Comparison of ENCODE assay signal across 11 mouse cellular contexts in the genomic region with DNA sequence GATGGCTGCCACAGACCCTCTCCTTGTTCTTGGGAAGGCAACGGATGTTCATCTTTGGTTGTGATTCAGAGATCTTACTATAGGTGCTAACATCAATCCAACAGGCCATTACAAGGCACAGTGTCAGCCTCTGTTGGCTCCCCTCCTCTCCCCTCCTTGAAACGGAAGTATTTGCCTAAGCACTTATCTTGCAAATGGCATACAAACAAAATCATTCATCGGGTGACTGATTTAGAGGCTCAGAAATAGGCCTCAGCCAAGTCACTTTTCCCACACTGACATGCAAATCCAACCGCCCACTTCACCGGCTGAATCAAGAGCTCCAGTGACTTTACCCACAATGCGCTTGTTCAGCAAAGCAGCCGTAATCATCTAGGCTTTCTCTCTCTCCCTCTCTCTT. TPM values are rescaled to one million over a fixed set of nuclear protein-coding genes. Genes with fewer than 3 reads are reported as not detected.
DNase-seq lines count a peak whose midpoint lies in the region; TF ChIP-seq lines count a peak whose summit lies in the region.
"Had no signal": no experiment of that assay in that cellular context is flagged by ENCODE, and none has a peak within 500 bp of the region (broad histone marks: within the 10 kb centered on the region; RNA-seq: fewer than 3 reads in every experiment).

No protein-coding gene starts in this region.

- 44% methylated on average over 7 of the region's 7 CpGs for WGBS in heart, adult 2 months

- peak; percentile 56 to 82 for DNase-seq in layer of hippocampus, adult 18-20 months (ENCODE audit: low spot score in 2 of 2)
- no peak for DNase-seq in layer of hippocampus, postnatal 25 days (ENCODE audit: extremely low spot score in 1 of 2, low spot score in 1 of 2)
- DNase-seq in MEL (ENCODE audit: low read depth, low spot score): peak; percentile 89
- DNase-seq in left cerebral cortex, adult 18-20 months (ENCODE audit: low spot score in 2 of 2): peak; percentile 68 to 70
- DNase-seq in right cerebral cortex, postnatal 14 days: peak; percentile 38
- DNase-seq in heart, adult 2 months: no peak
- no peak for DNase-seq in adrenal gland, postnatal 14 days
- DNase-seq in thymus, postnatal 4 days: no peak
- DNase-seq: cerebellum, adult 11-12 months had no signal

- TF ChIP-seq RAD21 in MEL (IDR thresholded peaks at IDR 0.05; ENCODE audit: low read depth, low read length): no peak

- H3K27me3 ChIP-seq in MEL (ENCODE audit: control insufficient read depth in 1 of 2, insufficient read depth in 2 of 2, low read length in 2 of 2): no peaks in the 10 kb centered on the region
- H3K27me3 ChIP-seq in heart, adult 2 months (ENCODE audit: control insufficient read depth, insufficient read depth, low read length): no peaks in the 10 kb centered on the region; the same call in 1 of the 2 replicates
- H3K27me3 ChIP-seq: neural tube, embryonic 12.5 days; stomach, embryonic 15.5 days had no signal

- H3K4me1 ChIP-seq in MEL (ENCODE audit: control insufficient read depth in 1 of 2, insufficient read depth in 2 of 2, low read length in 2 of 2): peaks cover 17 to 29% of the 10 kb centered on the region in 2 experiments
- H3K4me1 ChIP-seq in heart, adult 2 months (ENCODE audit: control insufficient read depth, insufficient read depth, low read length): no peaks in the 10 kb centered on the region
- H3K4me1 ChIP-seq: neural tube, embryonic 12.5 days; stomach, embryonic 15.5 days had no signal

- no peak for TF ChIP-seq CTCF in MEL (IDR thresholded peaks at IDR 0.05 in 2 of 3, conservative IDR thresholded peaks at IDR 0.05 in 1 of 3; ENCODE audit: control insufficient read depth in 1 of 3, insufficient read depth in 1 of 3, low read depth in 2 of 3, low read length in 3 of 3, poor library complexity in 1 of 3, severe bottlenecking in 1 of 3)
- no peak for TF ChIP-seq CTCF in heart, adult 2 months (IDR thresholded peaks at IDR 0.05)

- peaks cover 0 to 21% of the 10 kb centered on the region in 2 experiments; a peak in 2 of 4 replicates for H3K36me3 ChIP-seq in MEL (ENCODE audit: control insufficient read depth in 1 of 2, insufficient read depth in 2 of 2, low read length in 2 of 2)
- H3K36me3 ChIP-seq in heart, adult 2 months (ENCODE audit: control insufficient read depth, insufficient read depth, low read length): no peaks in the 10 kb centered on the region
- H3K36me3 ChIP-seq: neural tube, embryonic 12.5 days; stomach, embryonic 15.5 days had no signal

- H3K9me3 ChIP-seq in MEL (replicated peaks; ENCODE audit: insufficient read depth, low read length): no peaks in the 10 kb centered on the region
- H3K9me3 ChIP-seq: neural tube, embryonic 12.5 days; stomach, embryonic 15.5 days had no signal

- intact Hi-C loops in heart, adult 2 months (cut with DNase I): no loop called here

- no peaks in the 10 kb centered on the region for H3K79me2 ChIP-seq in MEL (ENCODE audit: control insufficient read depth, insufficient read depth, low read length, poor library complexity)
- H3K79me2 ChIP-seq in heart, adult 2 months (replicated peaks; ENCODE audit: control insufficient read depth, insufficient read depth, low read length): no peaks in the 10 kb centered on the region

- TF ChIP-seq EP300 in MEL (IDR thresholded peaks at IDR 0.05; ENCODE audit: low read depth in 1 of 2, low read length in 2 of 2): peak; percentile 69 to 71
- no peak for TF ChIP-seq EP300 in heart, adult 2 months (IDR thresholded peaks at IDR 0.05; ENCODE audit: insufficient read depth, low read depth, low read length)

- H3K9ac ChIP-seq in MEL (ENCODE audit: control insufficient read depth, low read depth, low read length, poor library complexity, severe bottlenecking): peak overlapping the region; percentile 29
- H3K9ac ChIP-seq in heart, adult 2 months (ENCODE audit: low read depth, low read length): no peak overlapping the region
- H3K9ac ChIP-seq: neural tube, embryonic 12.5 days; stomach, embryonic 15.5 days had no signal

- H3K27ac ChIP-seq in MEL (ENCODE audit: control insufficient read depth, low read depth, low read length): peak overlapping the region; percentile 79
- H3K27ac ChIP-seq in heart, adult 2 months: no peak overlapping the region
- H3K27ac ChIP-seq: neural tube, embryonic 12.5 days; stomach, embryonic 15.5 days had no signal

- peak overlapping the region; percentile 0 to 15; a peak in 2 of 4 replicates for H3K4me3 ChIP-seq in MEL (ENCODE audit: control insufficient read depth in 1 of 2, insufficient read depth in 1 of 2, low read depth in 2 of 2, low read length in 2 of 2)
- no peak overlapping the region for H3K4me3 ChIP-seq in heart, adult 2 months
- H3K4me3 ChIP-seq: neural tube, embryonic 12.5 days; stomach, embryonic 15.5 days had no signal

- no peak for TF ChIP-seq POLR2A in MEL (IDR thresholded peaks at IDR 0.05; ENCODE audit: control insufficient read depth in 1 of 2, insufficient read depth in 1 of 2, low read depth in 1 of 2, low read length in 2 of 2, poor library complexity in 1 of 2)
- no peak for TF ChIP-seq POLR2A in heart, adult 2 months (IDR thresholded peaks at IDR 0.05; ENCODE audit: insufficient read depth, low read depth, low read length)

TF ChIP-seq in MEL, 35 proteins besides CTCF, POLR2A, EP300 and RAD21 (continues in another document):
- peak; percentile 71; the same call in 1 of the 2 replicates for TF ChIP-seq BHLHE40 (IDR thresholded peaks at IDR 0.05; ENCODE audit: borderline replicate concordance, low read depth, low read length)
- peak; percentile 59; the same call in 1 of the 2 replicates for TF ChIP-seq MAZ (IDR thresholded peaks at IDR 0.05; ENCODE audit: low read depth, low read length)
- TF ChIP-seq MAFK (IDR thresholded peaks at IDR 0.05; ENCODE audit: borderline replicate concordance, low read depth, low read length): no peak
- peak; percentile 88 for TF ChIP-seq ETS1 (IDR thresholded peaks at IDR 0.05; ENCODE audit: low read depth, low read length)
- no peak for TF ChIP-seq MYC (IDR thresholded peaks at IDR 0.05; ENCODE audit: low read depth, low read length)
- no peak for TF ChIP-seq NRF1 (IDR thresholded peaks at IDR 0.05; ENCODE audit: insufficient read depth, low read depth, low read length, poor library complexity, severe bottlenecking)
- peak; percentile 75 for TF ChIP-seq GATA1 (IDR thresholded peaks at IDR 0.05; ENCODE audit: low read depth, low read length)
- peak; percentile 71 for TF ChIP-seq SIN3A (IDR thresholded peaks at IDR 0.05; ENCODE audit: low read length)
- TF ChIP-seq JUND (IDR thresholded peaks at IDR 0.05; ENCODE audit: low read depth, low read length): no peak
- peak; percentile 53; the same call in 1 of the 2 replicates for TF ChIP-seq HCFC1 (IDR thresholded peaks at IDR 0.05; ENCODE audit: low read depth, low read length)
- peak; percentile 91 for TF ChIP-seq RCOR1 (IDR thresholded peaks at IDR 0.05; ENCODE audit: low read depth, low read length)
- TF ChIP-seq USF1 (IDR thresholded peaks at IDR 0.05; ENCODE audit: low read depth, low read length): no peak
- TF ChIP-seq CHD2 (IDR thresholded peaks at IDR 0.05; ENCODE audit: low read length): no peak
- TF ChIP-seq MEF2A (IDR thresholded peaks at IDR 0.05; ENCODE audit: extremely low read depth, insufficient replicate concordance, low read depth, low read length, poor library complexity, severe bottlenecking): no peak
- TF ChIP-seq ZMIZ1 (IDR thresholded peaks at IDR 0.05; ENCODE audit: low read depth, low read length): no peak
- no peak for TF ChIP-seq E2F4 (IDR thresholded peaks at IDR 0.05; ENCODE audit: borderline replicate concordance, low read depth, low read length)
- TF ChIP-seq ZC3H11A (IDR thresholded peaks at IDR 0.05; ENCODE audit: low read depth, low read length): no peak
- peak; percentile 56 for TF ChIP-seq TCF12 (IDR thresholded peaks at IDR 0.05; ENCODE audit: low read depth, low read length)
- no peak for TF ChIP-seq UBTF (IDR thresholded peaks at IDR 0.05; ENCODE audit: borderline replicate concordance, insufficient read depth, low read depth, low read length)
- peak; percentile 66; the same call in 1 of the 2 replicates for TF ChIP-seq TBP (IDR thresholded peaks at IDR 0.05; ENCODE audit: low read depth, low read length)
- TF ChIP-seq CHD1 (IDR thresholded peaks at IDR 0.05; ENCODE audit: low read depth, low read length): no peak
- peak; percentile 24; the same call in 1 of the 2 replicates for TF ChIP-seq NELFE (IDR thresholded peaks at IDR 0.05; ENCODE audit: low read depth, low read length)
- TF ChIP-seq MYB (IDR thresholded peaks at IDR 0.05; ENCODE audit: low read depth, low read length): no peak
- no peak for TF ChIP-seq ZKSCAN1 (IDR thresholded peaks at IDR 0.05; ENCODE audit: low read depth, low read length)
- TF ChIP-seq POLR2AphosphoS2 (IDR thresholded peaks at IDR 0.05; ENCODE audit: low read length): no peak
- 0 out of 2 replicates have a peak, but pooled peaks have one; percentile 9 for TF ChIP-seq ELF1 (IDR thresholded peaks at IDR 0.05; ENCODE audit: low read depth, low read length)
- no peak for TF ChIP-seq POLR2AphosphoS5 (IDR thresholded peaks at IDR 0.05; ENCODE audit: borderline replicate concordance, low read depth, low read length)
- TF ChIP-seq GABPA (IDR thresholded peaks at IDR 0.05; ENCODE audit: low read depth, low read length): no peak

RNA-seq across cellular contexts. Expression of a gene that starts 16.7 kb away (rescaled TPM):
- 10 to 100 TPM; 12.8 to 18.5 TPM for total RNA-seq in layer of hippocampus, adult 18-20 months (2021)
- total RNA-seq in layer of hippocampus, postnatal 25 days (2021): 10 to 100 TPM; 17.4 to 17.8 TPM
- total RNA-seq in MEL (2012; rRNA removed): 1.1 and 1.7 TPM in 2 replicates
- polyA plus RNA-seq in MEL (2012; ENCODE audit: insufficient read depth in 1 of 2, insufficient read length in 2 of 2, low read depth in 1 of 2, low replicate concordance in 2 of 2, missing spikeins in 1 of 2): 1 to 10 TPM in 1 of 2 experiments, not detected in 1; 2.3 TPM
- 10 to 100 TPM; 10.8 to 11.6 TPM for total RNA-seq in left cerebral cortex, adult 18-20 months (2021)
- 1 to 10 TPM; 1.8 to 3.7 TPM for total RNA-seq in heart, adult 2 months (2021)
- polyA plus RNA-seq in heart, adult 2 months (2012; rRNA removed): 2.7 and 2.9 TPM in 2 replicates
- 8.4 and 8.7 TPM in 2 replicates for total RNA-seq in adrenal gland, postnatal 14 days (2021)

RNA-seq across cellular contexts. Expression of a gene that starts 28.9 kb away (rescaled TPM):
- 100 to 1,000 TPM; 206 to 211 TPM for total RNA-seq in layer of hippocampus, adult 18-20 months (2021)
- 100 to 1,000 TPM; 191 to 202 TPM for total RNA-seq in layer of hippocampus, postnatal 25 days (2021)
- total RNA-seq in MEL (2012; rRNA removed): 468 and 508 TPM in 2 replicates
- polyA plus RNA-seq in MEL (2012; ENCODE audit: insufficient read depth in 1 of 2, insufficient read length in 2 of 2, low read depth in 1 of 2, low replicate concordance in 2 of 2, missing spikeins in 1 of 2): 10 to 100 TPM in 1 of 2 experiments, not detected in 1; 70.7 TPM
- 100 to 1,000 TPM; 178 to 190 TPM for total RNA-seq in left cerebral cortex, adult 18-20 months (2021)
- 100 to 1,000 TPM; 119 to 143 TPM for total RNA-seq in heart, adult 2 months (2021)
- 44.4 and 61.1 TPM in 2 replicates for polyA plus RNA-seq in heart, adult 2 months (2012; rRNA removed)
- 347 and 433 TPM in 2 replicates for total RNA-seq in adrenal gland, postnatal 14 days (2021)

Comparison
In these comparisons a context has a peak if more than half of its experiments do, and no peak if none do; other contexts are left out.
1. DNase-seq: peak in layer of hippocampus, adult 18-20 months (2 of 2), MEL (single experiment), left cerebral cortex, adult 18-20 months (2 of 2) and right cerebral cortex, postnatal 14 days (single experiment); none in layer of hippocampus, postnatal 25 days (0 of 2), heart, adult 2 months (0 of 2), adrenal gland, postnatal 14 days (single experiment) and thymus, postnatal 4 days (single experiment).